Mouse (Mus musculus) T-cell, adult 2 months (primary cell): ENCODE results near the gene Tubd1.
A peak's percentile ranks its signal among the peaks of the same experiment; 100 is the strongest.

Experiments used
- DNase-seq: peaks from one replicate; pipeline ENCODE4 v3.0.0; 2022; ENCODE audit warnings: low spot score

The Tubd1 gene

DNA sequence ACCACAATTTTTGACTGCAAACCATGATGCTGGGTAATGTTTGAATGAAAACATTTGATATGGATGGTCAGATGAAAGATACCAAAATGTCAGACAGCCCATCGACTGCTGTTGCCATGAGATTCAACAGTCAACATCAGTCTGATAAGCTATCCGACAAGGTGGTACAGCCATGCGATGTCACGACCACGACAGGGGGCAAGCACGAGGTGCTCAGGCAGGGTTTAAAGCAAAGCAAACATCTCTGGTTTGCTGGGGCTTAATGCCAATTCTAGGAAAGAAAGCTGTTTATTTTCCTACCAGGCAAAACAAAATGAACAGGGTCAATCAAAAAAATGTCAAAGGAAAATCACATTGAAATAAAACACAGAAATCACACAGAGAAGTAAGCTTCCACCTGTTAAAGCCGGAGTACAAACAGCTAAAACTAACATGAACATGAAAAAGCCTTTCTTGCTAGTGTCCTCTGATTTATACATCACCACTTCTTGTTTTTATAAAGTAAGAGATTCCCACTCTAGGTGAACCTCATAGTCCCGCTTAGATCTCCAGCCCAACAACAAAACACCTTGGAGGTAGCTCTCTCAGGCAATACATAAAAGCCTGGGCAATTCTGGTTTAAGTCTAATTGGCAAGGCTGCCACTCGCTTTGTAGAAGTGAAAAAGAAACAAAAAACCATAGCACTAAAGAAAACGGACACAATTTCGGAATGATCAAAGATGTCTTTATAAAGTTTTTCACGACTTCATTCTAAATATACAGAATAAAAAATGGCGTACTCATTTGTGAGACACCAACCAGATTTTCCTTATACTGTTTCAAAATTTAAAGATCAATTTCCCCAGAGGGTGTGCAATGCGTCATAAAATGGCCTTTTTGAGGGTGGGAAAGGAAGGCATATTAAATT lies 39.5 kb downstream of the Tubd1 start:
- DNase-seq, result no peak

DNA sequence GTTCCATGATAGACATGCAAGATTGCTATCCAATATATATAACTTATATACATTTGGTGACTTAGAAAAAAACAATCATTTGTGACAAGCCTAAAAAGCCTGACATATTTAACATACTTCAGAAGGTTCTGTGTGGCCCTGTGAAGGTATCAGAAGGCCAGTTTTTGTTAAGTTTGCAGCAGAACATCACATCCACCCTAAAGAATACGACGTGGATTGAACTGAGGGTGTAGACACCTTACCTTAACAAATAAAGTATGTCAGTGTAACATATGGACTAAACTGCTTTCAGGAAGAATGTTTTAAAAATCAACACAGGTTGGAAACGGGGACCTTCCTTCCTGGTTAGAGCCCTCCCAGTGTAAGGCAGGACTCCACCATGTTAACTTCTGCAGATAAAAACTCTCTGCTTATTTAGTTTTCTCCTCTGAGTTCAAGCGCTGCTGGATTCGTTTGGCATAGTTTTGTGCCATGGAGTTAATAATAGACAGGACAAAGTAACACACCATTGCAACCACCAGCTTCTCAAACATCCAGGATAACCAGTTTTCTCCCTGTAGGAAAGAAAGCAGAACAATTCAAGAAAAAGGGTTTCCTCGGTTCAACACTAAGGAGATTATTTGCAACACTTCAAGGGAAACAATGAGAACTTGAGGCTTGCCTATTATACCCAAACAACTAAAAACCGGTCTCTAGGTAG lies 40.3 kb downstream of the Tubd1 start:
- DNase-seq, result no peak

GRCm38 (mm10) chr11:86585598-86585984 lies 40.8 kb downstream of the Tubd1 start:
- no peak for DNase-seq

DNA sequence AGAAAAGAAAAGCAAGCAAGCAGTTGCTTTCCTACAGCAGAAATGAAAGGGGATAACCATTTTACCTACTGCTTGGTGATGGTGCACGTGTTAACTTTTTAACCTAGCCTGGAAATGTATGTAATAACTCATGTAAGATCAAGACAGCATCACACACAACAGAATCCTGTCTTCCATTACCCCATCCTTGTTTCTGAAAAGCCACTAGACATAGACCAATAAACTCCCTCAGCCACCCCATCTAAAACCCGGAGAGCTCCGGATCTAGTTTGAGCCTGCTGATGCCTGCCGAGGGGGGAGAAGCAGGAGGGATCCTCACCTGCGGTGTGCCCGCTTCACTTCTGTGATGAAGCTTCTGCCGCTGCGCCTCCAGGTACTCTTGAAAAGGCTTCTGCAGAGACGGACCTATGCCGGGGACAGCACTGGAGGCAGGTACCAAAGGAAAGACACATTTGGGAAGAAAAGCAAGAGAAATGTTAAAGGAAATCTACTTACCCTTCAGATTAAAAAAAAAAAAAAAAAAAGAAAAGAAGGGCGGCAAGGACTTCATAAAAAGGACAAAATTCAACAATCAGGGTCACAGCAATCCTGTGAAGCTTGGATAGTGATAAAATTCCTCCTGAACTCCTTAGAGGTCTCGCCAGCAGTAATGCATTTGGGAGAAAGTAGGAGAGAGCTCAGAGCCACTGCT lies 41.5 kb downstream of the Tubd1 start:
- peak; percentile 72 for DNase-seq

DNA sequence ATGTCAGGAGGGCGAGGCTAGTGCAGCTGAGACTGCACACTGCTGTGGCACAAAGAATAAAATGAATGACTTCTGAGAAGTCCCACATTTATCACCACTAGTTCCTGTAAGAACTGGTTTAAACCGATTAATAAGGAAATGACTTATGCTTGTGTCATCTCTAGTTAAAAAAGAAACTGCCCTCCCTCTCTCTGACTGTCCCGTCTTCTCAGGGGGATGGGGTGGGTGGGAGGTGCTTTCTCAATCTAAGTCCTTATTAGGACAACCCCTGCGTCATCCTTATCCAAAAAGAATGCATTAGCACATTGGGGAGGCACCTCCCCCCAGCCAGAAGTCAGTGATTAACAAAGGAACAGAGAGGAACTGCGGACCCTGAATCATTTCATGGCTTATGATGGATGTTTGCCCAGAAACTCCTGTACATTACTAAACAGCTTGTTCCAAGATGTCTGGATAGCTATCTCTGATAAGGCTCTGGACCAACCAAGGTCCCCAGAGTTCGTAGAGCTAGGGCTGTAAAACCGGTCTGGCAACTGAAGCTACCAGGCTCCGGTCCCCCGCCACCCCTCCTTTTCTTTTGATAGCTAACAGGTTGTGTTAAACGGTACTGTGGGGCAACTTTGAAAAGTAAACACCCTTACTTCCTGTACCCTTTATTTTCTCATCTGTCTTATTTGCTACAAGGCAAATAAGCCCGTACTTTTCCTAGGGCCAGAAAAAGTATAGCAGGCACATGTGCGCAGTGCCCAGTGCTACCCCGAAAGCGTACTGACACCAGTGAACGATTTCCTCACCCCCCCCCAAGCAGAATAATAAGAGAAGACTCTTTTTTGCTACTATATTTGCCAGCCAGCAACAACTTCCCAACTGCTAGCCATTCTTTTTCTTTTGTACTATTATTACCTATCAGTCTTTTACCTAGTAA lies 42.3 kb downstream of the Tubd1 start:
- DNase-seq, result peak; percentile 70

- DNase-seq, result no peak
Observed at GRCm38 (mm10) chr11:86587830-86588229, 43.0 kb downstream of the Tubd1 start.

GRCm38 (mm10) chr11:86588583-86589298 lies 44.0 kb downstream of the Tubd1 start:
- DNase-seq, result no peak

- DNase-seq, result no peak
Observed at GRCm38 (mm10) chr11:86590066-86590465, 45.3 kb downstream of the Tubd1 start.

- DNase-seq, result no peak
Observed at GRCm38 (mm10) chr11:86590579-86590978, 45.8 kb downstream of the Tubd1 start.

DNA sequence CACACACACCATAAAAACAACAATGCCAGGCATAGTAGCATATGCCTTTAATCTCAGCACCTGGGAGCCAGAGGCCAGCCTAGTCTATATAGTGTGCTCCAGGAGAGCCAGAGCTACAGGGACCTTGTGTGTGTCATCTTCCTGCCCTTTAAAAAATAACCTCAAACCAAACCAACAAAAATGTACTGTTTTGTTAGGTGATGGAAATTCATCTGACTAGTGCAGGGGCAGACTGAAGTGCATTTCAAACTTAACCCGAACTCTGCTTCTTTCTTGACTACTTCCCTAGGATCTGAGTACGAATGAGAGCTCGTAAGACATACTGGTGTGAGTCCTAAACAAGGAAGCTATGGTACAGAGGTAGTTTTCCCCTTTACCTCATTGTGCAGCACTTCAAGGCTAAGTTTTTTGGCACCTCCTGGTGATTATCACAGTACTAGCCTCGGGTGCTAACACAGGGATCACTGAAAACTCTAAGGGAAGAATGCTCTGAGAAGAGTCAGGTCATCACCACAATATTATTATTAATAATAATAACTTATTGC lies 46.6 kb downstream of the Tubd1 start:
- no peak for DNase-seq

DNA sequence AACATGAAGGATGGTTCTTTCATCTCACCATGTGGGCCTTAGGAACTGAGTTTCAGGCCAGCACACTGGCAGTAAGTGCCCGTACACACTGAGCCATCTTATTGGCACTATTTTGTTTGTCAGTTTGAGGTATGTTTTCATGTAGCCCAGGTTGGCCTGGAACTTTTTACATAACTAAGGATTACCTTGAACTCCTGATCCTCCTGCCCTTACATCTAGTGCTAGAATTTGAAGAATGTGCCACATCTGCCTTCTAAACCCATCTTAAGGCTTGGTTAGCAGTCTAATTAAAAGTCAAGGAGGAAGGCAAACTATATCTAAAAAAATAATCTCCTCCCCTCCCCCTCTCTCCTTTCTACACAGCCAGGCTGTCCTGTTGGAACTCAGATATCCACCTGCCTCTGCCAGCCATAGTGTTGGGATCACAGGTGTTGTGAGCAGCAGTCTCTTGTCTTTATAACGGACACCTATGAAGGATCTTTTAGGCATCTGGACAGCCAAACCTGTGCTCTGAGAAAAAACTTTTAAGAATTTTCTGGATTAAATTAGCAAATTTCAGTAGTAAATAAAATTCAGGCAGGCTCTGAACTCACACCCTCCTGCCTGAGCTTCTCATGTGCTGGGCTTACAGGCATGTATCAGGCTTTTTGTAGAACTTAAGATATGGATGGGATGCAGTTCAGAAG lies 47.3 kb downstream of the Tubd1 start:
- no peak for DNase-seq

- DNase-seq, result peak; percentile 43
Observed at GRCm38 (mm10) chr11:86592993-86593392, 48.2 kb downstream of the Tubd1 start.

DNA sequence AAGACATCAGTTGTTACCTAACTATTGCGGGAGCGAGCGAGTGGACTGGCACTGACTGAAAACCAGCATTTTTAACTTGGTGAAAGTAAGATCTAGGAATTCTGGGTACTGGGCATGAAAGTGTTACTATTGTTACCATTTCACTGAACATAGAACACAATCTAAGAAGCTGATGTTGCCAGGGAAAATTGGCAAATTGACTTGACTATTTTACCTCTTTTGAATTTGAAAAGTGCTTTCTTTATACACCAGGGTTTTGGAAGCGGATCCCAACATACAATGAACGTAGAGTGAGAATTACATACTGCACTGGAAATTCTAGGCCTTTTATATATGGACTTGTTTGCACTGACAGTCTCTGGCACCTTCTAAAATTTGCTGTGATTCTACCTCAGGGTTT lies 48.7 kb downstream of the Tubd1 start:
- no peak for DNase-seq

- no peak for DNase-seq
Observed at GRCm38 (mm10) chr11:86594188-86594876, 49.5 kb downstream of the Tubd1 start.

DNA sequence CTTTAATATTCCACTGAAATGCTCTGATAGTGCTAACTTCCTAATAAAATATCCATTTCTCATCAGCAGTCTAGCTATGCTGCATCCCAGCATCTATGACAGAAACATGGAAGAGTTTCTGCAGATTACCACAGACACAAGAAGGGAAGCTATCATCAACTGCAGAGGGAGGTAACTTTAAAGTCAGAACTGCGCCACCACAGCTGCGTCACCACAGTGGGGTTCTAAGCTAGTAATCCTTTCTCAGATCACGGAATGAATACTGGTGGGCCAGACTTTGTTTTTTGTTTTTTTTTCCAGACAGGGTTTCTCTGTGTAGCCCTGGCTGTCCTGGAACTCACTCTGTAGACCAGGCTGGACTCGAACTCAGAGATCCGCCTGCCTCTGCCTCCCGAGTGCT lies 50.6 kb downstream of the Tubd1 start:
- no peak for DNase-seq

GRCm38 (mm10) chr11:86596187-86596960 lies 51.6 kb downstream of the Tubd1 start:
- DNase-seq, result no peak

DNA sequence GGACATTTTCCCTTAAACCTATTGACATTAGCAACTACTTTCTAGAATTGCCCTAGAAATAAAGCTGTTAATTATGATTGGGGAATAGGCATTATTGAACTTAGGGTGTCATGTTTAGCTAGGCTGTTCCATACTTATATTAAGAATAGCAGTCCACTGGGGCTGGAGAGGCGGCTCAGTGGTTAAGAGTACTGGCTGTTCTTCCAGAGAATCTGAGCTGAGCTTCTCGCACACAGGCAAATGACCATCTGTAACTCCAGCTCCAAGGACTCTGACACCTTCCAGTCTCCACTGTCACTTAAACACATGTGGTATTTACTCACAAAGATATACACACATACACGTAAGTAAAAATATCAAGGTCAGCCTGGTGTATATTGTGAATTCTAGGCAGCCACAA lies 52.2 kb downstream of the Tubd1 start:
- no peak for DNase-seq

- DNase-seq, result no peak
Observed at GRCm38 (mm10) chr11:86598154-86598553, 53.4 kb downstream of the Tubd1 start.

DNA sequence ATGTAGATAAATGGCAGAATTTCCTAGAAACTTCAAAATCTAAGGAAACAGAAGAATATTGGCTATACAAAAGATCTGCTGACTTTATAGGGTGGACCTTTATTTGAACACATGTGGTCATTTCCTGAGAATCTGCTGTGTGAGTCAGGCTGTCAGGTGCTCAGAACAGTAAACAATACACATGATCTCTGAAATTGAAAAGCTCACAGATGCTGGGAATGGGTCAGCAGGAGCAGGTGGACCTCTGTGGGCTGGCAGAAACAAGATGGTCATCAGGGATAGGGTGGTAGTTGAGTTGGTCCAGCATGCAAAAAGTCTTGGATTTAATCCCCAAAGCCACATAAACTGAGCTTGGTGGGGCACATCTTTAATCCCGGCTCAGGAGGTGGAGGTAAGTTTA lies 53.8 kb downstream of the Tubd1 start:
- no peak for DNase-seq
